Mouse (Mus musculus) embryonic fibroblast, embryonic 13.5 days (primary cell): ENCODE data around the gene Rfx5.
A peak's percentile ranks its signal among the peaks of the same experiment; 100 is the strongest.

ENCODE experiments used
- CTCF ChIP-seq: IDR thresholded peaks from 2 replicates; pipeline ENCODE4 v1.5.1; 2011; ENCODE audit warnings: mild to moderate bottlenecking, control low read depth, low read length, moderate library complexity, borderline replicate concordance; ENCODE audit not compliant: insufficient read depth
- POLR2A ChIP-seq: IDR thresholded peaks from 2 replicates; pipeline ENCODE4 v1.6.1; 2011; ENCODE audit warnings: low read depth, mild to moderate bottlenecking, control low read depth, low read length, moderate library complexity

GRCm38 (mm10) chr3:94974528-94975422, 20.9 kb downstream of the Rfx5 start, which contains the start of gene Pi4kb:
- TF ChIP-seq CTCF: no peak
- peak; percentile 81 for TF ChIP-seq POLR2A
